Mouse (Mus musculus): Measurements from ENCODE around the gene 1110012L19Rik. TPM values are rescaled to one million over a fixed set of nuclear protein-coding genes. Genes with fewer than 3 reads are reported as not detected.
"Not testable (repeated sequence)": the region's sequence is repeated elsewhere in the genome, so short reads cannot be mapped to it uniquely, and the experiment has no call there.

1110012L19Rik gene
- polyA plus RNA-seq (2012; rRNA removed) (13.5 and 18.9 TPM in 2 replicates), polyA plus RNA-seq (2014; fragmentation: Nextera tagmentation; extraction: Ambion mirVana) (26.9 and 31.0 TPM in 2 replicates)

GRCm38 (mm10) chrX:70385276-70385961, at the start of gene 1110012L19Rik:
1110012L19Rik (plus strand) TSS chrX:70385877.
- Histone ChIP-seq H3K27me3 (ENCODE audit: control insufficient read depth, insufficient read depth, low read length) (no peaks in the 10 kb centered on the region), H3K4me2 (replicated peaks; ENCODE audit: low read depth, low read length, severe bottlenecking) (peak within 1 kb of the TSS; percentile 45), H3K9me3 (ENCODE audit: control insufficient read depth, low read length) (no peaks in the 10 kb centered on the region), H3K27ac (replicated peaks; ENCODE audit: low read depth, low read length) (peak within 1 kb of the TSS; percentile 81), H3K4me1 (ENCODE audit: control insufficient read depth, insufficient read depth, low read length) (no peaks in the 10 kb centered on the region), H3K36me3 (ENCODE audit: control insufficient read depth, insufficient read depth, low read length) (no peaks in the 10 kb centered on the region), H3K4me3 (replicated peaks; ENCODE audit: low read length) (peak within 1 kb of the TSS; percentile 50), H3K9ac (ENCODE audit: low read depth, low read length, severe bottlenecking) (peak within 1 kb of the TSS; percentile 57)
- WGBS: 22% methylated on average over 22 of the region's 22 CpGs
- DNase-seq (ENCODE audit: low spot score) (peak; percentile 73), ATAC-seq (ENCODE audit: low FRiP score, low read depth) (peak; percentile 95)
- TF ChIP-seq POLR2A (IDR thresholded peaks at IDR 0.05; ENCODE audit: borderline replicate concordance, extremely low read depth, insufficient read depth, insufficient read length): peak; percentile 51; the same call in 1 of the 2 replicates

- H3K4me1 ChIP-seq (ENCODE audit: control insufficient read depth, insufficient read depth, low read length): peaks cover 6% of the 10 kb centered on the region; the same call in 1 of the 2 replicates
- H3K36me3 ChIP-seq (ENCODE audit: control insufficient read depth, insufficient read depth, low read length): no peaks in the 10 kb centered on the region
- no peak overlapping the region for H3K4me3 ChIP-seq (replicated peaks; ENCODE audit: low read length)
- no peak for TF ChIP-seq POLR2A (IDR thresholded peaks at IDR 0.05; ENCODE audit: borderline replicate concordance, extremely low read depth, insufficient read depth, insufficient read length)
- H3K9ac ChIP-seq (ENCODE audit: low read depth, low read length, severe bottlenecking): no peak overlapping the region
- no peak overlapping the region for H3K27ac ChIP-seq (replicated peaks; ENCODE audit: low read depth, low read length)
- DNase-seq (ENCODE audit: low spot score): no peak
- no peaks in the 10 kb centered on the region for H3K27me3 ChIP-seq (ENCODE audit: control insufficient read depth, insufficient read depth, low read length)
- WGBS: 84% methylated on average over 7 of the region's 7 CpGs
- H3K4me2 ChIP-seq (replicated peaks; ENCODE audit: low read depth, low read length, severe bottlenecking): no peak overlapping the region
- H3K9me3 ChIP-seq (ENCODE audit: control insufficient read depth, low read length): no peaks in the 10 kb centered on the region
- no peak for ATAC-seq (ENCODE audit: low FRiP score, low read depth)
Observed at GRCm38 (mm10) chrX:70362985-70363384, 22.7 kb upstream of the 1110012L19Rik start.

DNA sequence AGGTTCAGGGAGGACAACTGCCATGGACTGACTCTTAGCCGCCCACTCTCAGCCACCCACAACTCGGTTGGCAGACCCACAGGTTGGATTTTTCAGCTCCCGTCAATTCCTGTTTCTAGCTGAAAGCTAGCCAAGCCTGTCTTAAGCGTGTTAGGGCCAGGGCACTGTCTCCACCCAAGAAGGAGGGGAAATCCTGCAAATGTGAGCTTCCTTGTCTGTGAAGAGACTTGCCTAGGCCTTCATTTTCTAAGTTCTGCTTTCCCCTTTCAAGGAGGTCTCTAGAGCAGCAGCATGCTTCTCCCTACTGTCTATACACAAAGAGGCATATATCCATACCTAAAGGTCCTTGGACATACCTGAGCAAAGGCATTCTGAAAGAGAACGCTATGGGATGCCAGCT, 22.2 kb upstream of the 1110012L19Rik start:
- Histone ChIP-seq H3K4me3 (replicated peaks; ENCODE audit: low read length) (no peak overlapping the region), H3K9ac (ENCODE audit: low read depth, low read length, severe bottlenecking) (no peak overlapping the region), H3K4me1 (ENCODE audit: control insufficient read depth, insufficient read depth, low read length) (peaks cover 6% of the 10 kb centered on the region; the same call in 1 of the 2 replicates), H3K9me3 (ENCODE audit: control insufficient read depth, low read length) (no peaks in the 10 kb centered on the region), H3K27ac (replicated peaks; ENCODE audit: low read depth, low read length) (no peak overlapping the region), H3K4me2 (replicated peaks; ENCODE audit: low read depth, low read length, severe bottlenecking) (peak overlapping the region; percentile 46), H3K27me3 (ENCODE audit: control insufficient read depth, insufficient read depth, low read length) (no peaks in the 10 kb centered on the region), H3K36me3 (ENCODE audit: control insufficient read depth, insufficient read depth, low read length) (no peaks in the 10 kb centered on the region)
- DNase-seq (ENCODE audit: low spot score): no peak
- no peak for TF ChIP-seq POLR2A (IDR thresholded peaks at IDR 0.05; ENCODE audit: borderline replicate concordance, extremely low read depth, insufficient read depth, insufficient read length)
- ATAC-seq (ENCODE audit: low FRiP score, low read depth): no peak
- 88% methylated on average over 5 of the region's 5 CpGs for WGBS

GRCm38 (mm10) chrX:70364202-70364601, 21.5 kb upstream of the 1110012L19Rik start:
- peak overlapping the region; percentile 60; the same call in 1 of the 2 replicates for H3K9ac ChIP-seq (ENCODE audit: low read depth, low read length, severe bottlenecking)

DNA sequence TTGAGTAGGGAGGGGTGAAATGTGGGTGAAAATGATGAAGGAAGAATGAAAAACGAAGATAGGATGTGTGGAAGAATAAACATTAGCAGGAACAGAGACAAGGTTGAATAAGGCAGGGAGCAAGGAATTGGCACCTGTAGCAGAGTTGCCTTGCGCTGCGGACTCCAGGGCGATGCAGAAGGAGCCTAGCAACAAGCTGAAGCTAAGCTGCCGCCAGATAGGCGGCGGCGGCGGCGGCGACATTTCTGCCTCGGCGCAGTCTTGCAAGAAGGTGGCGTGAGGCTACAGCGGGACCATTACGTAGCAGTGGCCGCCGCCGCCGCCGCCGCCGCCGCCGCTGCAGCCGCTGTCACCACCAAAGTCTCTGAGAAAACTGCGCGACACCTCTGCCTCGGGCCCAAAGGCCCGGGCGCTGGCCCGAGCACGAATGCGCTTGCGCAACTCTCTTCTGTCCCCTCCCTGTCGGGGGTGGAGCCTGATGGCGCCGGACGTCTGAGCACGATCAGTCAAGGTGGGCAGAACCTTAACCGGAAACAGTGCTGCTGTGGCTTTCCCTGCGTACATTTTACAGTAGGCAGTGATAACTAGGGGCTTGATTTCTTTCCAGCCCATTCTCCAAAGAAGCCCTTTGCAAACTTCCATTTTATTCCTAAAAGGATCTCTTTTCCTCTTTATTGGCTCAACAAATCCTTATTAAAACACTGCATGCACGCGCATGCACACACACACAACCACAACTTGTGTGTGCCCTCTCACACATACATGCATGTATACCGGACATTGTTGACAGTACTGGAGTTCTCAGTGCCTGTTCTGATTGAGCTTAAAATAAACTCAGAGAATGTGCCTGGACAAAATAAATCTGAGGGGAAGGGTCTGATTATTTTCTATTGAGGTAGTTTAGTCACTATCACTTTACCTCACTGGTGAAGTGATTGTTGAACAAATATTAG, 20.7 kb upstream of the 1110012L19Rik start, which contains the start of gene Ids:
Gene Ids, minus strand, starts transcription at position 424 of the 953 bp plus-strand sequence.
- Histone ChIP-seq H3K27ac (replicated peaks; ENCODE audit: low read depth, low read length) (peak within 1 kb of the TSS; percentile 68; the same call in 1 of the 2 replicates), H3K4me1 (ENCODE audit: control insufficient read depth, insufficient read depth, low read length) (peaks cover 6% of the 10 kb centered on the region; the same call in 1 of the 2 replicates), H3K4me3 (replicated peaks; ENCODE audit: low read length) (peak within 1 kb of the TSS; percentile 50), H3K9ac (ENCODE audit: low read depth, low read length, severe bottlenecking) (peak within 1 kb of the TSS; percentile 60), H3K36me3 (ENCODE audit: control insufficient read depth, insufficient read depth, low read length) (no peaks in the 10 kb centered on the region), H3K27me3 (ENCODE audit: control insufficient read depth, insufficient read depth, low read length) (no peaks in the 10 kb centered on the region), H3K4me2 (replicated peaks; ENCODE audit: low read depth, low read length, severe bottlenecking) (peak within 1 kb of the TSS; percentile 46), H3K9me3 (ENCODE audit: control insufficient read depth, low read length) (no peaks in the 10 kb centered on the region)
- 24% methylated on average over 41 of the region's 45 CpGs for WGBS
- ATAC-seq (ENCODE audit: low FRiP score, low read depth) (peak; percentile 94), DNase-seq (ENCODE audit: low spot score) (peak; percentile 82)
- peak; percentile 62; the same call in 1 of the 2 replicates for TF ChIP-seq POLR2A (IDR thresholded peaks at IDR 0.05; ENCODE audit: borderline replicate concordance, extremely low read depth, insufficient read depth, insufficient read length)

More at GRCm38 (mm10) chrX:70364202-70364601, 21.5 kb upstream of the 1110012L19Rik start:
- Histone ChIP-seq H3K27ac (replicated peaks; ENCODE audit: low read depth, low read length) (no peak overlapping the region), H3K4me1 (ENCODE audit: control insufficient read depth, insufficient read depth, low read length) (peaks cover 6% of the 10 kb centered on the region; the same call in 1 of the 2 replicates), H3K27me3 (ENCODE audit: control insufficient read depth, insufficient read depth, low read length) (no peaks in the 10 kb centered on the region), H3K4me3 (replicated peaks; ENCODE audit: low read length) (peak overlapping the region; percentile 50), H3K36me3 (ENCODE audit: control insufficient read depth, insufficient read depth, low read length) (no peaks in the 10 kb centered on the region), H3K9me3 (ENCODE audit: control insufficient read depth, low read length) (no peaks in the 10 kb centered on the region), H3K4me2 (replicated peaks; ENCODE audit: low read depth, low read length, severe bottlenecking) (peak overlapping the region; percentile 46)
- DNase-seq (ENCODE audit: low spot score): no peak
- no peak for TF ChIP-seq POLR2A (IDR thresholded peaks at IDR 0.05; ENCODE audit: borderline replicate concordance, extremely low read depth, insufficient read depth, insufficient read length)
- no peak for ATAC-seq (ENCODE audit: low FRiP score, low read depth)
- WGBS: 69% methylated on average over 1 of the region's 1 CpGs

DNA sequence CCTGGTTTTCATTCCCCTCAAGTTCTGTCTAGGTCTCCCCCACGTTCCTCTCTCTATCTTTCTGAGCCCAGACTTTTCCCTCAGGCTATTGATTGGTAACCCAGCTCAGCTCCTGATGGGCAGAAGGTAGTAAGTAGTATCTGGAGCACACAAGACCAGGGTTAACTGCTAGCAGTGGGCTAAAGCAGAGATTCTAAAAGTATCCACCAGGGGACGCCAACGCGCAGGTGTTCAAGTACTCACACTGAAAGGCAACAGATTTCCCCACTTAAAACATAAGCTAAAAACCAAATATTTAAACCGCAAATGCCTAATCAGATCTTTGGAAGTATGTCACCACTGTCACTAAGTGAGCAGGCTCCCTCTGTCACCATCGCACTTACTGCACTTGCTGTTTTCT, 15.9 kb upstream of the 1110012L19Rik start:
- not testable (repeated sequence) for H3K9ac ChIP-seq (ENCODE audit: low read depth, low read length, severe bottlenecking); H3K9me3 ChIP-seq (ENCODE audit: control insufficient read depth, low read length); ATAC-seq (ENCODE audit: low FRiP score, low read depth); H3K27ac ChIP-seq (replicated peaks; ENCODE audit: low read depth, low read length); H3K36me3 ChIP-seq (ENCODE audit: control insufficient read depth, insufficient read depth, low read length); H3K4me2 ChIP-seq (replicated peaks; ENCODE audit: low read depth, low read length, severe bottlenecking); H3K4me1 ChIP-seq (ENCODE audit: control insufficient read depth, insufficient read depth, low read length); H3K4me3 ChIP-seq (replicated peaks; ENCODE audit: low read length); H3K27me3 ChIP-seq (ENCODE audit: control insufficient read depth, insufficient read depth, low read length); DNase-seq (ENCODE audit: low spot score)
- 14% methylated on average over 1 of the region's 6 CpGs for WGBS

DNA sequence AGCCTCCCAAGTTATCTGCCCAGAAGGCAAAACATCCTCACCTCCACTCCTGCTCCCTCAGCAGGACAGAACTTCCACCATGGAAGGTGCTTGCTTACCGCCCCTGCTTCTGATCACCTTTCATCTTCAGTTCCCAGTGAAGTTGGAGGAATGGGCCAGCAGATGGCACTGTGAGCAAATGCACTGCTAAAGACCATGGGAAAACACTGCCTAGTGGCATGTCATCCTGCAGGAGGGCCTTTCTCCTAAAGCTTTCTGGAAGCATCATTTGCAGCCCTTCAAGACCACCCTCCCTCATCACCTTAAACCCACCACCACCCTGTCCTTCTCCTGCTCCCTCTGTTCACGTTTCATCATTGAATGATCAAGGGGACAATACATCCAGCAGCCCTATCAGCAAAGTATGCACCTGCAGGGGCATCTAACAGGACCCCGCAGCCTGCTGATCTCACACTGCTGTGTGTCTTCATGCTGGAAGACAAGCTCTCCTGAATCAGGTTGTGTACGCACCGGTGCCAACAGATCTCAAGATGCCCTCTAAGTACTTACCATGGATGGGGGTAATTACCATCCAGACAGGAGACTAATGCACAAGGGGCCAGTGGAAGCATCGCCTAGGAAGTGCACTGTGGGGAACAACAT, 11.1 kb upstream of the 1110012L19Rik start:
- not testable (repeated sequence) for H3K36me3 ChIP-seq (ENCODE audit: control insufficient read depth, insufficient read depth, low read length); H3K27ac ChIP-seq (replicated peaks; ENCODE audit: low read depth, low read length); H3K9me3 ChIP-seq (ENCODE audit: control insufficient read depth, low read length); ATAC-seq (ENCODE audit: low FRiP score, low read depth); H3K27me3 ChIP-seq (ENCODE audit: control insufficient read depth, insufficient read depth, low read length); DNase-seq (ENCODE audit: low spot score); H3K4me3 ChIP-seq (replicated peaks; ENCODE audit: low read length); H3K4me2 ChIP-seq (replicated peaks; ENCODE audit: low read depth, low read length, severe bottlenecking); H3K4me1 ChIP-seq (ENCODE audit: control insufficient read depth, insufficient read depth, low read length); H3K9ac ChIP-seq (ENCODE audit: low read depth, low read length, severe bottlenecking)
- WGBS: 65% methylated on average over 3 of the region's 6 CpGs
